Mouse (Mus musculus) CH12.LX (cell line): ENCODE results near the gene Krt12.

Experiments used
- CHD2 ChIP-seq: IDR thresholded peaks from 2 replicates; pipeline ENCODE4 v1.6.1; 2011; ENCODE audit warnings: low read length, improper control_type of control experiment
- CTCF ChIP-seq, 2 experiments: IDR thresholded peaks in 1 of 2; conservative IDR thresholded peaks in 1 of 2; 2 replicates each; pipeline ENCODE4 v1.5.1; 2011 to 2012; ENCODE audit warnings: low read depth in 2 of 2, low read length in 2 of 2, improper control_type of control experiment in 1 of 2, inconsistent platforms in 1 of 2, mild to moderate bottlenecking in 1 of 2, moderate library complexity in 1 of 2
- EP300 ChIP-seq: IDR thresholded peaks from 2 replicates; pipeline ENCODE4 v1.6.1; 2011; ENCODE audit warnings: low read length, improper control_type of control experiment
- MEF2A ChIP-seq: IDR thresholded peaks from 2 replicates; pipeline ENCODE4 v1.6.1; 2014; ENCODE audit warnings: low read depth, mild to moderate bottlenecking, inconsistent platforms, low read length, improper control_type of control experiment, borderline replicate concordance
- POLR2A ChIP-seq: IDR thresholded peaks from 2 replicates; pipeline ENCODE4 v1.6.1; 2011; ENCODE audit warnings: low read depth, mild to moderate bottlenecking, improper control_type of control experiment, low read length
- RCOR1 ChIP-seq: conservative IDR thresholded peaks from 2 replicates; pipeline ENCODE4 v1.6.1; 2012; ENCODE audit warnings: low read depth, mild to moderate bottlenecking, inconsistent platforms, low read length, improper control_type of control experiment
- UBTF ChIP-seq: IDR thresholded peaks from 2 replicates; pipeline ENCODE4 v1.6.1; 2012; ENCODE audit warnings: low read depth, mild to moderate bottlenecking, inconsistent platforms, low read length, improper control_type of control experiment, moderate library complexity
- USF1 ChIP-seq: IDR thresholded peaks from 2 replicates; pipeline ENCODE4 v1.6.1; 2014; ENCODE audit warnings: low read depth, mild to moderate bottlenecking, inconsistent platforms, low read length, improper control_type of control experiment

DNA sequence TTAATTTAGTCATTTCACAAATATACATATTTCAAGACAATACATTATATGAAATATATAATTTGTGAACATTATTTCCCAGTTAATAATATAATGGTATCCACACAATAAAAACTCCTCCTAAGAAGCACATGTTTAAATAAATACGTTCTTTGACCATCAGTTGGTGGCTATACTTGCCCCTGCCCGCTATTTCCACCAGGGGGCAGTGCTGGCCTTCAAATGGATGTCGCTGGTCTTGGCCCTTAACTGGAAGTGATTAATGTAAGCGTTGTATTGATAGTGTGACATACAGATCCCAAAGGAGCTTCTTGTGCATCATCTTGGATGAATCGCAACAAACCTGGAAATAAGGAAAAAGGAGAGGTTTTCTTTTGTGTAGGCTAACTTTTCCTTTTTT is 42.5 kb downstream of the Krt12 start:
- no peak for TF ChIP-seq EP300
- peak; percentile 95 to 99 for TF ChIP-seq CTCF (conservative IDR thresholded peaks at IDR 0.05 in 1 of 2, IDR thresholded peaks at IDR 0.05 in 1 of 2; ENCODE audit: low read depth in 2 of 2, low read length in 2 of 2)
- no peak for TF ChIP-seq MEF2A
- TF ChIP-seq POLR2A: no peak
- TF ChIP-seq USF1: no peak
- TF ChIP-seq CHD2: no peak
- no peak for TF ChIP-seq RCOR1
- no peak for TF ChIP-seq UBTF
